Mouse (Mus musculus) liver, postnatal 0 days (tissue): ENCODE measurements around the gene Slco3a1.

Source experiments
- CTCF ChIP-seq: sonication (generic); IDR thresholded peaks from 2 replicates; pipeline ENCODE4 v1.5.1; 2016; ENCODE audit warnings: antibody characterized with exemption, low read depth
- EP300 ChIP-seq: IDR thresholded peaks from 2 replicates; pipeline ENCODE4 v1.6.1; 2016; ENCODE audit warnings: antibody characterized with exemption, low read depth, mild to moderate bottlenecking

- TF ChIP-seq CTCF (no peak), EP300 (no peak)
Measured at GRCm38 (mm10) chr7:74314276-74314675, 240.3 kb downstream of the Slco3a1 start.
